Mouse (Mus musculus) hindbrain, embryonic 13.5 days (tissue): ENCODE measurements around the gene Ccl2. TPM values are rescaled to one million over a fixed set of nuclear protein-coding genes. Genes with fewer than 3 reads are reported as not detected.

Experiments
- ATAC-seq: fragments of 200-750 bp; cut with Nextera tagmentation; 2 replicates; pipeline ENCODE4 v1.8.0; 2017; ENCODE audit warnings: moderate TSS enrichment; ENCODE audit not compliant: low FRiP score
- H3K27ac ChIP-seq: fragments of 300-500 bp; sonication (generic); 2 replicates; pipeline ENCODE4 v1.5.1; 2015; ENCODE audit warnings: inconsistent platforms, mild to moderate bottlenecking, moderate library complexity
- H3K27me3 ChIP-seq: fragments of 300-500 bp; sonication (generic); 2 replicates; pipeline ENCODE4 v1.6.1; 2015; ENCODE audit warnings: mild to moderate bottlenecking, inconsistent platforms
- H3K36me3 ChIP-seq: fragments of 300-500 bp; sonication (generic); 2 replicates; pipeline ENCODE4 v1.6.1; 2015; ENCODE audit warnings: mild to moderate bottlenecking, inconsistent platforms
- H3K4me1 ChIP-seq: fragments of 300-500 bp; sonication (generic); replicated peaks from 2 replicates; pipeline ENCODE4 v1.6.1; 2015; ENCODE audit warnings: inconsistent platforms
- H3K4me2 ChIP-seq: fragments of 300-500 bp; sonication (generic); 2 replicates; pipeline ENCODE4 v1.6.1; 2015; ENCODE audit warnings: inconsistent platforms, mild to moderate bottlenecking, moderate library complexity
- H3K4me3 ChIP-seq: fragments of 300-500 bp; sonication (generic); 2 replicates; pipeline ENCODE4 v1.5.1; 2015; ENCODE audit warnings: mild to moderate bottlenecking, inconsistent platforms
- H3K9ac ChIP-seq: fragments of 300-500 bp; sonication (generic); 2 replicates; pipeline ENCODE4 v1.6.1; 2015; ENCODE audit warnings: mild to moderate bottlenecking, inconsistent platforms
- H3K9me3 ChIP-seq: fragments of 300-500 bp; sonication (generic); 2 replicates; pipeline ENCODE4 v1.6.1; 2016; ENCODE audit warnings: inconsistent platforms
- WGBS: fragments of 180-500 bp; shearing (Covaris S2); methylation state at CpG from one replicate; pipeline ENCODE4 v1.1.7; 2015; 5-methylcytosine and 5-hydroxymethylcytosine counted together
- polyA plus RNA-seq: library from polyadenylated mRNA; unstranded; fragments of >200 nt; fragmentation: Nextera tagmentation; extraction: Ambion mirVana; gene quantifications from 2 replicates; pipeline ENCODE4 v1.2.1, GENCODE M21; 2015

Ccl2 gene
- polyA plus RNA-seq, 1 experiment from 2014 or later, result 1.1 TPM

GRCm38 (mm10) chr11:82039132-82039660 is 3.8 kb downstream of the Ccl2 start:
- no peak overlapping the region for H3K4me2 ChIP-seq
- no peak overlapping the region for H3K9ac ChIP-seq
- ATAC-seq, result no peak
- H3K36me3 ChIP-seq, result no peaks in the 10 kb centered on the region
- H3K9me3 ChIP-seq, result no peaks in the 10 kb centered on the region
- H3K27me3 ChIP-seq, result no peaks in the 10 kb centered on the region
- no peak overlapping the region for H3K4me3 ChIP-seq
- H3K27ac ChIP-seq, result no peak overlapping the region
- 69% methylated on average over 3 of the region's 3 CpGs for WGBS
- 0 out of 2 replicates have a peak, but pooled peaks cover 4% of the 10 kb centered on the region for H3K4me1 ChIP-seq

GRCm38 (mm10) chr11:82041671-82042080 is 6.3 kb downstream of the Ccl2 start:
- WGBS, result 93% methylated on average over 4 of the region's 4 CpGs
- H3K4me2 ChIP-seq, result no peak overlapping the region
- ATAC-seq, result no peak

GRCm38 (mm10) chr11:82045471-82045870 is 10.1 kb downstream of the Ccl2 start, which contains the start of gene Ccl7:
TSS of gene Ccl7 (plus strand) at chr11:82045712.
- Histone ChIP-seq H3K9me3 (no peaks in the 10 kb centered on the region), H3K36me3 (no peaks in the 10 kb centered on the region), H3K4me3 (no peak within 1 kb of the TSS), H3K4me2 (no peak within 1 kb of the TSS), H3K27me3 (no peaks in the 10 kb centered on the region), H3K27ac (no peak within 1 kb of the TSS), H3K9ac (no peak within 1 kb of the TSS), H3K4me1 (no peaks in the 10 kb centered on the region)
- ATAC-seq, result no peak
- WGBS, result 63% methylated on average over 3 of the region's 3 CpGs

More at GRCm38 (mm10) chr11:82041671-82042080, 6.3 kb downstream of the Ccl2 start:
- no peaks in the 10 kb centered on the region for H3K27me3 ChIP-seq
- no peaks in the 10 kb centered on the region for H3K36me3 ChIP-seq
- no peaks in the 10 kb centered on the region for H3K4me1 ChIP-seq
- H3K27ac ChIP-seq, result no peak overlapping the region
- H3K4me3 ChIP-seq, result no peak overlapping the region
- H3K9me3 ChIP-seq, result no peaks in the 10 kb centered on the region
- H3K9ac ChIP-seq, result no peak overlapping the region

- Histone ChIP-seq H3K27ac (no peak overlapping the region), H3K27me3 (no peaks in the 10 kb centered on the region), H3K36me3 (no peaks in the 10 kb centered on the region), H3K9ac (no peak overlapping the region), H3K4me3 (no peak overlapping the region), H3K4me2 (no peak overlapping the region), H3K9me3 (no peaks in the 10 kb centered on the region), H3K4me1 (no peaks in the 10 kb centered on the region)
- no peak for ATAC-seq
- WGBS, result 47% methylated on average over 6 of the region's 6 CpGs
Observed at GRCm38 (mm10) chr11:82047746-82048415, 12.5 kb downstream of the Ccl2 start.

- Histone ChIP-seq H3K4me3 (no peak overlapping the region), H3K4me2 (no peak overlapping the region), H3K9ac (no peak overlapping the region), H3K36me3 (no peaks in the 10 kb centered on the region), H3K9me3 (no peaks in the 10 kb centered on the region), H3K27ac (no peak overlapping the region), H3K4me1 (no peaks in the 10 kb centered on the region), H3K27me3 (no peaks in the 10 kb centered on the region)
- ATAC-seq, result no peak
- 94% methylated on average over 7 of the region's 7 CpGs for WGBS
Observed at GRCm38 (mm10) chr11:82053849-82054248, 18.5 kb downstream of the Ccl2 start.

GRCm38 (mm10) chr11:82057646-82058045 is 22.3 kb downstream of the Ccl2 start, which contains the start of gene Ccl11:
TSS of gene Ccl11 (plus strand) at chr11:82057823.
- WGBS, result 85% methylated on average over 6 of the region's 6 CpGs
- no peaks in the 10 kb centered on the region for H3K36me3 ChIP-seq

GRCm38 (mm10) chr11:82062226-82062625 is 26.9 kb downstream of the Ccl2 start:
- no peak for ATAC-seq
- no peaks in the 10 kb centered on the region for H3K36me3 ChIP-seq
- no peaks in the 10 kb centered on the region for H3K9me3 ChIP-seq
- no peak overlapping the region for H3K4me3 ChIP-seq
- no peak overlapping the region for H3K4me2 ChIP-seq
- H3K27me3 ChIP-seq, result no peaks in the 10 kb centered on the region
- no peak overlapping the region for H3K9ac ChIP-seq
- no peak overlapping the region for H3K27ac ChIP-seq
- no peaks in the 10 kb centered on the region for H3K4me1 ChIP-seq
- WGBS, result 85% methylated on average over 3 of the region's 3 CpGs

More at GRCm38 (mm10) chr11:82057646-82058045, 22.3 kb downstream of the Ccl2 start, which contains the start of gene Ccl11:
- Histone ChIP-seq H3K9ac (no peak within 1 kb of the TSS), H3K27me3 (no peaks in the 10 kb centered on the region), H3K4me2 (no peak within 1 kb of the TSS), H3K4me1 (no peaks in the 10 kb centered on the region), H3K27ac (no peak within 1 kb of the TSS), H3K4me3 (no peak within 1 kb of the TSS), H3K9me3 (no peaks in the 10 kb centered on the region)
- no peak for ATAC-seq

- no peak overlapping the region for H3K4me3 ChIP-seq
- no peaks in the 10 kb centered on the region for H3K27me3 ChIP-seq
- no peaks in the 10 kb centered on the region for H3K4me1 ChIP-seq
- H3K27ac ChIP-seq, result no peak overlapping the region
- ATAC-seq, result no peak
- H3K4me2 ChIP-seq, result no peak overlapping the region
- H3K9me3 ChIP-seq, result no peaks in the 10 kb centered on the region
- H3K9ac ChIP-seq, result no peak overlapping the region
- H3K36me3 ChIP-seq, result no peaks in the 10 kb centered on the region
- 87% methylated on average over 2 of the region's 2 CpGs for WGBS
Observed at GRCm38 (mm10) chr11:82063454-82063853, 28.1 kb downstream of the Ccl2 start.

- H3K4me3 ChIP-seq, result no peak overlapping the region
- no peak for ATAC-seq
- H3K27me3 ChIP-seq, result no peaks in the 10 kb centered on the region
- no peaks in the 10 kb centered on the region for H3K4me1 ChIP-seq
- no peak overlapping the region for H3K9ac ChIP-seq
- no peak overlapping the region for H3K27ac ChIP-seq
- no peaks in the 10 kb centered on the region for H3K9me3 ChIP-seq
- H3K36me3 ChIP-seq, result no peaks in the 10 kb centered on the region
- 85% methylated on average over 7 of the region's 7 CpGs for WGBS
- no peak overlapping the region for H3K4me2 ChIP-seq
Observed at GRCm38 (mm10) chr11:82066953-82067571, 31.7 kb downstream of the Ccl2 start.

- no peaks in the 10 kb centered on the region for H3K4me1 ChIP-seq
- H3K36me3 ChIP-seq, result no peaks in the 10 kb centered on the region
- no peak overlapping the region for H3K9ac ChIP-seq
- no peaks in the 10 kb centered on the region for H3K27me3 ChIP-seq
- 64% methylated on average over 3 of the region's 3 CpGs for WGBS
- ATAC-seq, result no peak
- H3K4me3 ChIP-seq, result no peak overlapping the region
- no peaks in the 10 kb centered on the region for H3K9me3 ChIP-seq
- no peak overlapping the region for H3K27ac ChIP-seq
- no peak overlapping the region for H3K4me2 ChIP-seq
Observed at GRCm38 (mm10) chr11:82071076-82071475, 35.7 kb downstream of the Ccl2 start.

- H3K4me1 ChIP-seq, result no peaks in the 10 kb centered on the region
- no peak for ATAC-seq
- no peak overlapping the region for H3K27ac ChIP-seq
- no peaks in the 10 kb centered on the region for H3K36me3 ChIP-seq
- H3K4me3 ChIP-seq, result no peak overlapping the region
- WGBS, result 87% methylated on average over 1 of the region's 1 CpGs
- H3K9ac ChIP-seq, result no peak overlapping the region
- no peaks in the 10 kb centered on the region for H3K27me3 ChIP-seq
- H3K9me3 ChIP-seq, result no peaks in the 10 kb centered on the region
- H3K4me2 ChIP-seq, result no peak overlapping the region
Observed at GRCm38 (mm10) chr11:82072374-82072773, 37.0 kb downstream of the Ccl2 start.

- Histone ChIP-seq H3K9me3 (no peaks in the 10 kb centered on the region), H3K36me3 (no peaks in the 10 kb centered on the region), H3K27ac (no peak overlapping the region), H3K4me3 (no peak overlapping the region), H3K27me3 (no peaks in the 10 kb centered on the region), H3K9ac (no peak overlapping the region), H3K4me1 (no peaks in the 10 kb centered on the region), H3K4me2 (no peak overlapping the region)
- no peak for ATAC-seq
- WGBS, result 86% methylated on average over 3 of the region's 3 CpGs
Observed at GRCm38 (mm10) chr11:82072984-82073383, 37.6 kb downstream of the Ccl2 start.
